Mouse (Mus musculus): ENCODE results near the gene Gm12248.

The Gm12248 gene

GRCm38 (mm10) chr11:58093021-58093528 lies at the start of gene Gm12248:
Gm12248 (minus strand) TSS chr11:58093134.
- TF ChIP-seq GATA4 (IDR thresholded peaks at IDR 0.05; ENCODE audit: insufficient replicate concordance, low read length): no peak

- no peak for TF ChIP-seq GATA4 (IDR thresholded peaks at IDR 0.05; ENCODE audit: insufficient replicate concordance, low read length)
Measured at GRCm38 (mm10) chr11:58139466-58139865, 46.5 kb upstream of the Gm12248 start.

- no peak for TF ChIP-seq GATA4 (IDR thresholded peaks at IDR 0.05; ENCODE audit: insufficient replicate concordance, low read length)
Measured at GRCm38 (mm10) chr11:58138821-58139220, 45.9 kb upstream of the Gm12248 start.

- no peak for TF ChIP-seq GATA4 (IDR thresholded peaks at IDR 0.05; ENCODE audit: insufficient replicate concordance, low read length)
Measured at GRCm38 (mm10) chr11:58136677-58137076, 43.7 kb upstream of the Gm12248 start.

- TF ChIP-seq GATA4 (IDR thresholded peaks at IDR 0.05; ENCODE audit: insufficient replicate concordance, low read length): no peak
Measured at GRCm38 (mm10) chr11:58135296-58135695, 42.4 kb upstream of the Gm12248 start.

GRCm38 (mm10) chr11:58134869-58135268 lies 41.9 kb upstream of the Gm12248 start:
- TF ChIP-seq GATA4 (IDR thresholded peaks at IDR 0.05; ENCODE audit: insufficient replicate concordance, low read length): no peak

- no peak for TF ChIP-seq GATA4 (IDR thresholded peaks at IDR 0.05; ENCODE audit: insufficient replicate concordance, low read length)
Measured at GRCm38 (mm10) chr11:58132026-58132425, 39.1 kb upstream of the Gm12248 start.

GRCm38 (mm10) chr11:58129302-58129843 lies 36.4 kb upstream of the Gm12248 start:
- TF ChIP-seq GATA4 (IDR thresholded peaks at IDR 0.05; ENCODE audit: insufficient replicate concordance, low read length): no peak

- TF ChIP-seq GATA4 (IDR thresholded peaks at IDR 0.05; ENCODE audit: insufficient replicate concordance, low read length): peak; percentile 79
Measured at GRCm38 (mm10) chr11:58127544-58127943, 34.6 kb upstream of the Gm12248 start.

GRCm38 (mm10) chr11:58126397-58127160 lies 33.6 kb upstream of the Gm12248 start:
- TF ChIP-seq GATA4 (IDR thresholded peaks at IDR 0.05; ENCODE audit: insufficient replicate concordance, low read length): no peak

GRCm38 (mm10) chr11:58125021-58125420 lies 32.1 kb upstream of the Gm12248 start:
- TF ChIP-seq GATA4 (IDR thresholded peaks at IDR 0.05; ENCODE audit: insufficient replicate concordance, low read length): no peak

- TF ChIP-seq GATA4 (IDR thresholded peaks at IDR 0.05; ENCODE audit: insufficient replicate concordance, low read length): no peak
Measured at GRCm38 (mm10) chr11:58123711-58124110, 30.8 kb upstream of the Gm12248 start.

GRCm38 (mm10) chr11:58121351-58121750 lies 28.4 kb upstream of the Gm12248 start:
- TF ChIP-seq GATA4 (IDR thresholded peaks at IDR 0.05; ENCODE audit: insufficient replicate concordance, low read length): no peak

GRCm38 (mm10) chr11:58120655-58121054 lies 27.7 kb upstream of the Gm12248 start:
- TF ChIP-seq GATA4 (IDR thresholded peaks at IDR 0.05; ENCODE audit: insufficient replicate concordance, low read length): no peak

- TF ChIP-seq GATA4 (IDR thresholded peaks at IDR 0.05; ENCODE audit: insufficient replicate concordance, low read length): no peak
Measured at GRCm38 (mm10) chr11:58117044-58117652, 24.2 kb upstream of the Gm12248 start.

- TF ChIP-seq GATA4 (IDR thresholded peaks at IDR 0.05; ENCODE audit: insufficient replicate concordance, low read length): no peak
Measured at GRCm38 (mm10) chr11:58116560-58116959, 23.6 kb upstream of the Gm12248 start.

Data from liver, adult (tissue).